Comparison of ENCODE assay signal across 24 mouse cellular contexts in the genomic region with DNA sequence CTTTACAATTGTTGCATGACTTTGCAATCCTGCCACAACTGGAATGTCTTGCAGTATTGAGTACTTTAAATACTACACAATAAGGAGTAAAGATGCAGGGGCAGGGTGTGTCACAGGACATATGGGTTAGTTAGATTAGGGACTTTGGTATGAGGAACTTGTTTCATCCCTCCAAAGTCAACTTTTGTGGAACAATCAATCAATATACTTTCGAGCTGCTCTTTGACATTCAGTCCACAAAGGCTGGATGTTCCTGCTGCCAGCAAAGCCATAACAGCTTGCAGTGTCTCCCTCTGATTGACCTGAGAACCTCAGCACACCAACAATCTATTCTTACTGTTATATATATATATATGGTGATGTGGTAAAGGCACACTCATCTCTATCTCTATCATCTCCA.
A peak's percentile ranks its signal among the peaks of the same experiment; 100 is the strongest.
DNase-seq lines count a peak whose midpoint lies in the region; ATAC-seq and TF ChIP-seq lines count a peak whose summit lies in the region.
"Had no signal": no experiment of that assay in that cellular context is flagged by ENCODE, and none has a peak within 500 bp of the region (broad histone marks: within the 10 kb centered on the region; RNA-seq: fewer than 3 reads in every experiment).

No protein-coding gene starts in this region.

- peak; percentile 86 for DNase-seq in liver, adult 2 months (ENCODE audit: extremely low read depth, low read depth, low spot score)
- DNase-seq in liver, result no peak
- no peak for DNase-seq in liver, postnatal 0 days
- DNase-seq in liver, embryonic 11.5 days (ENCODE audit: low spot score), result no peak
- DNase-seq in left cerebral cortex, adult 11 months (ENCODE audit: low spot score), result no peak
- DNase-seq: adrenal gland, adult 8-10 months; adrenal gland, postnatal 14 days; adrenal gland, postnatal 36 days; B cell, adult 2 months; cerebellum, adult 11-12 months; cerebellum, adult 2 months; cerebellum, adult 9-10 months; cerebellum, postnatal 10 days; cerebellum, postnatal 25 days; forebrain, postnatal 0 days had no signal

- H3K4me1 ChIP-seq in liver, adult 2 months (ENCODE audit: control insufficient read depth, insufficient read depth, low read length), result no peaks in the 10 kb centered on the region; the same call in 1 of the 2 replicates
- no peaks in the 10 kb centered on the region for H3K4me1 ChIP-seq in liver, postnatal 0 days (ENCODE audit: insufficient read depth)
- no peaks in the 10 kb centered on the region for H3K4me1 ChIP-seq in liver, embryonic 11.5 days (replicated peaks; ENCODE audit: control insufficient read depth, insufficient read depth, low read length)
- H3K4me1 ChIP-seq: embryonic facial prominence, embryonic 10.5 days; embryonic facial prominence, embryonic 12.5 days; forebrain, embryonic 13.5 days; forebrain, embryonic 15.5 days had no signal

- H3K9me3 ChIP-seq in liver, postnatal 0 days (ENCODE audit: low read length), result no peaks in the 10 kb centered on the region
- H3K9me3 ChIP-seq in liver, embryonic 11.5 days (ENCODE audit: control insufficient read depth, low read length), result no peaks in the 10 kb centered on the region
- H3K9me3 ChIP-seq: embryonic facial prominence, embryonic 10.5 days; embryonic facial prominence, embryonic 12.5 days; forebrain, embryonic 13.5 days; forebrain, embryonic 15.5 days; G1E had no signal

- TF ChIP-seq EP300 in liver, postnatal 0 days (IDR thresholded peaks at IDR 0.05; ENCODE audit: low read depth), result no peak

- H3K27ac ChIP-seq in liver, adult 2 months (replicated peaks; ENCODE audit: insufficient read depth, low read depth, low read length), result no peak overlapping the region
- no peak overlapping the region for H3K27ac ChIP-seq in liver, postnatal 0 days (ENCODE audit: low read depth)
- no peak overlapping the region for H3K27ac ChIP-seq in liver, embryonic 11.5 days (ENCODE audit: low read depth, low read length)
- H3K27ac ChIP-seq: embryonic facial prominence, embryonic 10.5 days; embryonic facial prominence, embryonic 12.5 days; forebrain, embryonic 13.5 days; forebrain, embryonic 15.5 days had no signal

- TF ChIP-seq POLR2A in liver, adult 2 months (IDR thresholded peaks at IDR 0.05; ENCODE audit: extremely low read depth, insufficient read depth, low read length), result no peak

- WGBS in liver, adult 2 months, result 5% methylated on average over 1 of the region's 1 CpGs
- 37% methylated on average over 1 of the region's 1 CpGs for WGBS in liver, postnatal 0 days (ENCODE audit: insufficient replicate concordance)
- WGBS in liver, embryonic 11.5 days, result 44% methylated on average over 1 of the region's 1 CpGs

- peak; percentile 81 for ATAC-seq in liver, postnatal 0 days
- ATAC-seq in liver, embryonic 11.5 days (replicated peaks; ENCODE audit: low FRiP score), result no peak
- ATAC-seq: activated CD4-positive, CD25-positive, alpha-beta regulatory T cell, adult 4 months; CD4-positive, CD25-positive, alpha-beta regulatory T cell, adult 4 months; forebrain, embryonic 13.5 days; forebrain, embryonic 15.5 days; forebrain, postnatal 0 days; Patski had no signal

- no peak for TF ChIP-seq CTCF in liver, adult 2 months (IDR thresholded peaks at IDR 0.05; ENCODE audit: low read depth, low read length)
- no peak for TF ChIP-seq CTCF in liver, postnatal 0 days (IDR thresholded peaks at IDR 0.05; ENCODE audit: low read depth)

- H3K27me3 ChIP-seq in liver, adult 2 months (ENCODE audit: control insufficient read depth, insufficient read depth, low read length), result no peaks in the 10 kb centered on the region
- no peaks in the 10 kb centered on the region for H3K27me3 ChIP-seq in liver, postnatal 0 days (ENCODE audit: insufficient read depth, low read length)
- H3K27me3 ChIP-seq in liver, embryonic 11.5 days (replicated peaks; ENCODE audit: control insufficient read depth, insufficient read depth, low read length), result no peaks in the 10 kb centered on the region
- H3K27me3 ChIP-seq: CH12.LX; embryonic facial prominence, embryonic 12.5 days; forebrain, embryonic 13.5 days; forebrain, embryonic 15.5 days; Patski had no signal

- H3K9ac ChIP-seq in liver, adult 2 months (ENCODE audit: low read depth, low read length), result no peak overlapping the region
- H3K9ac ChIP-seq in liver, postnatal 0 days (replicated peaks), result no peak overlapping the region
- H3K9ac ChIP-seq in liver, embryonic 11.5 days (ENCODE audit: low read depth, low read length), result no peak overlapping the region
- H3K9ac ChIP-seq: embryonic facial prominence, embryonic 12.5 days; forebrain, embryonic 13.5 days; forebrain, embryonic 15.5 days; forebrain, postnatal 0 days had no signal

- H3K36me3 ChIP-seq in liver, adult 2 months (ENCODE audit: control insufficient read depth, insufficient read depth, low read length), result no peaks in the 10 kb centered on the region
- H3K36me3 ChIP-seq in liver, postnatal 0 days (replicated peaks; ENCODE audit: insufficient read depth, low read length), result no peaks in the 10 kb centered on the region
- H3K36me3 ChIP-seq in liver, embryonic 11.5 days (ENCODE audit: control insufficient read depth, insufficient read depth, low read length), result no peaks in the 10 kb centered on the region
- H3K36me3 ChIP-seq: embryonic facial prominence, embryonic 10.5 days; embryonic facial prominence, embryonic 12.5 days; forebrain, embryonic 15.5 days; G1E had no signal

- no peak overlapping the region for H3K4me3 ChIP-seq in liver, adult 2 months (ENCODE audit: insufficient read depth, low read depth, low read length)
- H3K4me3 ChIP-seq in liver, postnatal 0 days (ENCODE audit: low read depth, low read length), result no peak overlapping the region
- H3K4me3 ChIP-seq in liver, embryonic 11.5 days (ENCODE audit: low read depth, low read length), result no peak overlapping the region
- H3K4me3 ChIP-seq: embryonic facial prominence, embryonic 10.5 days; embryonic facial prominence, embryonic 12.5 days; forebrain, embryonic 13.5 days; forebrain, embryonic 15.5 days had no signal

- no peaks in the 10 kb centered on the region for H3K79me2 ChIP-seq in liver, adult 2 months (ENCODE audit: control insufficient read depth, insufficient read depth, low read length)

- H3K4me2 ChIP-seq in liver, postnatal 0 days (ENCODE audit: low read depth, low read length), result no peak overlapping the region
- H3K4me2 ChIP-seq in liver, embryonic 11.5 days, result no peak overlapping the region
- H3K4me2 ChIP-seq: embryonic facial prominence, embryonic 12.5 days; forebrain, embryonic 13.5 days; forebrain, embryonic 15.5 days had no signal
